Mouse (Mus musculus): Measurements from ENCODE around the gene Slc9a9.

The Slc9a9 gene

GRCm38 (mm10) chr9:94685640-94686039, 15.9 kb downstream of the Slc9a9 start:
- DNase-seq: no peak

GRCm38 (mm10) chr9:94686380-94686779, 16.7 kb downstream of the Slc9a9 start:
- DNase-seq: no peak

- no peak for DNase-seq
Observed at GRCm38 (mm10) chr9:94687203-94687859, 17.6 kb downstream of the Slc9a9 start.

GRCm38 (mm10) chr9:94691311-94692087, 21.8 kb downstream of the Slc9a9 start:
- DNase-seq: no peak

GRCm38 (mm10) chr9:94692122-94692521, 22.4 kb downstream of the Slc9a9 start:
- no peak for DNase-seq

GRCm38 (mm10) chr9:94694243-94694642, 24.5 kb downstream of the Slc9a9 start:
- DNase-seq: no peak

GRCm38 (mm10) chr9:94694983-94695382, 25.3 kb downstream of the Slc9a9 start:
- no peak for DNase-seq

- peak in 1 of 2 experiments; percentile 49 for DNase-seq
Observed at GRCm38 (mm10) chr9:94696539-94697079, 26.9 kb downstream of the Slc9a9 start.

- no peak for DNase-seq
Observed at GRCm38 (mm10) chr9:94698175-94698574, 28.5 kb downstream of the Slc9a9 start.

- DNase-seq: peak in 1 of 2 experiments; percentile 15
Observed at GRCm38 (mm10) chr9:94700549-94700948, 30.8 kb downstream of the Slc9a9 start.

- DNase-seq: no peak
Observed at GRCm38 (mm10) chr9:94701193-94701869, 31.6 kb downstream of the Slc9a9 start.

- DNase-seq: no peak
Observed at GRCm38 (mm10) chr9:94701965-94702634, 32.4 kb downstream of the Slc9a9 start.

GRCm38 (mm10) chr9:94704986-94705757, 35.5 kb downstream of the Slc9a9 start:
- DNase-seq: no peak

GRCm38 (mm10) chr9:94705758-94706026, 36.0 kb downstream of the Slc9a9 start:
- no peak for DNase-seq

- DNase-seq: no peak
Observed at GRCm38 (mm10) chr9:94712084-94712483, 42.4 kb downstream of the Slc9a9 start.

- no peak for DNase-seq
Observed at GRCm38 (mm10) chr9:94716695-94717094, 47.0 kb downstream of the Slc9a9 start.

GRCm38 (mm10) chr9:94723631-94724030, 53.9 kb downstream of the Slc9a9 start:
- DNase-seq: no peak

- DNase-seq: no peak
Observed at GRCm38 (mm10) chr9:94725121-94725520, 55.4 kb downstream of the Slc9a9 start.

- DNase-seq: no peak
Observed at GRCm38 (mm10) chr9:94727457-94727856, 57.7 kb downstream of the Slc9a9 start.

GRCm38 (mm10) chr9:94730396-94730795, 60.7 kb downstream of the Slc9a9 start:
- DNase-seq: no peak

- DNase-seq: no peak
Observed at GRCm38 (mm10) chr9:94732136-94732535, 62.4 kb downstream of the Slc9a9 start.

- DNase-seq: no peak
Observed at GRCm38 (mm10) chr9:94732599-94733287, 63.0 kb downstream of the Slc9a9 start.
